ENCODE assay signal across 32 mouse cellular contexts in genomic region chr14:62640396-62640795, GRCm38 (mm10). TPM values are rescaled to one million over a fixed set of nuclear protein-coding genes. Genes with fewer than 3 reads are reported as not detected.
A peak's percentile ranks its signal among the peaks of the same experiment; 100 is the strongest.
DNase-seq lines count a peak whose midpoint lies in the region; ATAC-seq and TF ChIP-seq lines count a peak whose summit lies in the region.
"Had no signal": no experiment of that assay in that cellular context is flagged by ENCODE, and none has a peak within 500 bp of the region (broad histone marks: within the 10 kb centered on the region; RNA-seq: fewer than 3 reads in every experiment).

No protein-coding gene starts in this region.

- no peak overlapping the region for H3K27ac ChIP-seq in hindbrain, postnatal 0 days
- no peak overlapping the region for H3K27ac ChIP-seq in hindbrain, embryonic 11.5 days (ENCODE audit: low read depth, low read length)
- H3K27ac ChIP-seq: embryonic facial prominence, embryonic 10.5 days; embryonic facial prominence, embryonic 13.5 days; forebrain, embryonic 12.5 days; forebrain, embryonic 15.5 days; heart, adult 2 months; hindbrain, embryonic 12.5 days; hindbrain, embryonic 15.5 days; intestine, embryonic 15.5 days had no signal

- no peak overlapping the region for H3K9ac ChIP-seq in hindbrain, postnatal 0 days (replicated peaks; ENCODE audit: low read length)
- H3K9ac ChIP-seq in hindbrain, embryonic 11.5 days (ENCODE audit: low read depth, low read length) = no peak overlapping the region
- H3K9ac ChIP-seq: embryonic facial prominence, embryonic 13.5 days; forebrain, embryonic 12.5 days; forebrain, embryonic 15.5 days; hindbrain, embryonic 12.5 days; hindbrain, embryonic 15.5 days; intestine, embryonic 15.5 days had no signal

- H3K9me3 ChIP-seq in hindbrain, postnatal 0 days (ENCODE audit: low read length) = no peaks in the 10 kb centered on the region
- no peaks in the 10 kb centered on the region for H3K9me3 ChIP-seq in hindbrain, embryonic 11.5 days (ENCODE audit: control insufficient read depth, low read length)
- H3K9me3 ChIP-seq: embryonic facial prominence, embryonic 10.5 days; embryonic facial prominence, embryonic 13.5 days; forebrain, embryonic 12.5 days; forebrain, embryonic 15.5 days; hindbrain, embryonic 12.5 days; hindbrain, embryonic 15.5 days; intestine, embryonic 15.5 days had no signal

- no peaks in the 10 kb centered on the region; the same call in 1 of the 2 replicates for H3K4me1 ChIP-seq in hindbrain, postnatal 0 days (ENCODE audit: insufficient read depth, low read length)
- no peaks in the 10 kb centered on the region for H3K4me1 ChIP-seq in hindbrain, embryonic 11.5 days (replicated peaks; ENCODE audit: control insufficient read depth, insufficient read depth, low read length)
- H3K4me1 ChIP-seq: embryonic facial prominence, embryonic 13.5 days; intestine, embryonic 15.5 days had no signal

- DNase-seq in adrenal gland, adult 2 months = peak; percentile 14
- no peak for DNase-seq in adrenal gland, adult 18-20 months (ENCODE audit: low spot score in 2 of 2)
- peak; percentile 23 to 25 for DNase-seq in cerebellum, postnatal 14 days
- DNase-seq in cerebellum, adult 9-10 months = no peak
- peak; percentile 8 for DNase-seq in hindbrain, postnatal 0 days (ENCODE audit: low spot score)
- DNase-seq in hindbrain, embryonic 11.5 days (ENCODE audit: low spot score) = no peak
- DNase-seq: adrenal gland, postnatal 14 days; cerebellum, adult 11-12 months; cerebellum, adult 8-10 months; cerebellum, postnatal 36 days; embryo, embryonic 11 days; gastrocnemius, postnatal 25 days; heart, adult 2 months; heart, postnatal 4 days; kidney, adult 11 months; kidney, adult 8-10 months had no signal

- no peak for ATAC-seq in hindbrain, postnatal 0 days
- ATAC-seq in hindbrain, embryonic 11.5 days (ENCODE audit: low FRiP score) = no peak
- ATAC-seq: activated CD4-positive, CD25-positive, alpha-beta regulatory T cell, adult 4 months; forebrain, embryonic 15.5 days; intestine, embryonic 15.5 days had no signal

- H3K27me3 ChIP-seq in hindbrain, postnatal 0 days (ENCODE audit: insufficient read depth, low read length) = no peaks in the 10 kb centered on the region
- no peaks in the 10 kb centered on the region; the same call in 1 of the 2 replicates for H3K27me3 ChIP-seq in hindbrain, embryonic 11.5 days (ENCODE audit: control insufficient read depth, insufficient read depth, low read length)
- H3K27me3 ChIP-seq: embryonic facial prominence, embryonic 13.5 days; forebrain, embryonic 12.5 days; forebrain, embryonic 15.5 days; hindbrain, embryonic 12.5 days; hindbrain, embryonic 15.5 days; intestine, embryonic 15.5 days had no signal

- H3K4me3 ChIP-seq in hindbrain, postnatal 0 days (ENCODE audit: low read length) = no peak overlapping the region
- no peak overlapping the region for H3K4me3 ChIP-seq in hindbrain, embryonic 11.5 days (ENCODE audit: low read depth, low read length)
- H3K4me3 ChIP-seq: embryonic facial prominence, embryonic 10.5 days; embryonic facial prominence, embryonic 13.5 days; erythroblast, embryonic 14.5 days; forebrain, embryonic 12.5 days; forebrain, embryonic 15.5 days; heart, adult 2 months; hindbrain, embryonic 12.5 days; hindbrain, embryonic 15.5 days; intestine, embryonic 15.5 days had no signal

- TF ChIP-seq CTCF in hindbrain, postnatal 0 days (IDR thresholded peaks at IDR 0.05; ENCODE audit: low read depth) = no peak

- WGBS in hindbrain, postnatal 0 days = 46% methylated on average over 4 of the region's 4 CpGs
- 66% methylated on average over 4 of the region's 4 CpGs for WGBS in hindbrain, embryonic 11.5 days

- no peaks in the 10 kb centered on the region for H3K36me3 ChIP-seq in hindbrain, postnatal 0 days (ENCODE audit: insufficient read depth, low read length)
- no peaks in the 10 kb centered on the region for H3K36me3 ChIP-seq in hindbrain, embryonic 11.5 days (ENCODE audit: control insufficient read depth, insufficient read depth, low read length)
- H3K36me3 ChIP-seq: embryonic facial prominence, embryonic 10.5 days; embryonic facial prominence, embryonic 13.5 days; forebrain, embryonic 12.5 days; forebrain, embryonic 15.5 days; hindbrain, embryonic 12.5 days; hindbrain, embryonic 15.5 days; intestine, embryonic 15.5 days had no signal

- H3K4me2 ChIP-seq in hindbrain, postnatal 0 days (ENCODE audit: low read depth, low read length) = no peak overlapping the region
- no peak overlapping the region for H3K4me2 ChIP-seq in hindbrain, embryonic 11.5 days (replicated peaks; ENCODE audit: low read depth, low read length)
- H3K4me2 ChIP-seq: embryonic facial prominence, embryonic 13.5 days; forebrain, embryonic 12.5 days; forebrain, embryonic 15.5 days; heart, embryonic 11.5 days; hindbrain, embryonic 12.5 days; hindbrain, embryonic 15.5 days; intestine, embryonic 15.5 days had no signal

RNA-seq across cellular contexts. Expression of gene Serpine3, which starts 23.1 kb away (rescaled TPM):
- total RNA-seq in adrenal gland, adult 2 months (2021) = not detected
- not detected in 2 replicates for polyA plus RNA-seq in adrenal gland, adult 2 months (2012; rRNA removed)
- total RNA-seq in adrenal gland, adult 18-20 months (2021) = not detected
- total RNA-seq in hindbrain, postnatal 0 days (2014; rRNA removed) = not detected in 2 replicates
- not detected in 2 replicates for polyA plus RNA-seq in hindbrain, postnatal 0 days (2015; fragmentation: Nextera tagmentation; extraction: Ambion mirVana)
- not detected in 2 replicates for polyA plus RNA-seq in hindbrain, embryonic 11.5 days (2014; fragmentation: Nextera tagmentation; extraction: Ambion mirVana)
- total RNA-seq: adrenal gland, postnatal 14 days; ES-E14; gastrocnemius, adult 8-10 months; gastrocnemius, postnatal 25 days; heart, adult 2 months; heart, postnatal 4 days had no signal
- polyA plus RNA-seq: activated CD4-positive, CD25-positive, alpha-beta regulatory T cell, adult 4 months; cortical plate, adult 2 months; embryonic facial prominence, embryonic 10.5 days; embryonic facial prominence, embryonic 13.5 days; erythroblast, embryonic 14.5 days; forebrain, embryonic 12.5 days; forebrain, embryonic 15.5 days; gonadal fat pad, adult 2 months; heart, adult 2 months; heart, embryonic 14.5 days; heart, postnatal 0 days; hindbrain, embryonic 12.5 days; intestine, embryonic 15.5 days had no signal

Comparison
In these comparisons a context has a peak if more than half of its experiments do, and no peak if none do; other contexts are left out.
1. DNase-seq: peak in adrenal gland, adult 2 months (single experiment), cerebellum, postnatal 14 days (2 of 2) and hindbrain, postnatal 0 days (single experiment); none in adrenal gland, adult 18-20 months (0 of 2), cerebellum, adult 9-10 months (single experiment) and hindbrain, embryonic 11.5 days (single experiment).